Comparison of ENCODE assay signal across 12 mouse cellular contexts in genomic region chr12:70853026-70853425, GRCm38 (mm10). TPM values are rescaled to one million over a fixed set of nuclear protein-coding genes. Genes with fewer than 3 reads are reported as not detected.
DNase-seq lines count a peak whose midpoint lies in the region; ATAC-seq lines count a peak whose summit lies in the region.
"Had no signal": no experiment of that assay in that cellular context is flagged by ENCODE, and none has a peak within 500 bp of the region (broad histone marks: within the 10 kb centered on the region; RNA-seq: fewer than 3 reads in every experiment).

No protein-coding gene starts in this region.

- no peak overlapping the region for H3K4me2 ChIP-seq in liver, embryonic 11.5 days
- H3K4me2 ChIP-seq: forebrain, embryonic 15.5 days had no signal

- peaks cover 42% of the 10 kb centered on the region for H3K4me1 ChIP-seq in heart, embryonic 10.5 days
- peaks cover 5% of the 10 kb centered on the region; the same call in 1 of the 2 replicates for H3K4me1 ChIP-seq in liver, embryonic 11.5 days (replicated peaks; ENCODE audit: control insufficient read depth, insufficient read depth, low read length)
- H3K4me1 ChIP-seq: forebrain, embryonic 15.5 days had no signal

- no peaks in the 10 kb centered on the region; the same call in 1 of the 2 replicates for H3K36me3 ChIP-seq in heart, embryonic 10.5 days
- H3K36me3 ChIP-seq in liver, embryonic 11.5 days (ENCODE audit: control insufficient read depth, insufficient read depth, low read length): no peaks in the 10 kb centered on the region
- H3K36me3 ChIP-seq: forebrain, embryonic 15.5 days had no signal

- 44% methylated on average over 6 of the region's 6 CpGs for WGBS in heart, embryonic 10.5 days
- 50% methylated on average over 6 of the region's 6 CpGs for WGBS in liver, embryonic 11.5 days

- no peak for ATAC-seq in liver, embryonic 11.5 days (replicated peaks; ENCODE audit: low FRiP score)
- ATAC-seq: forebrain, embryonic 15.5 days; midbrain, embryonic 16.5 days had no signal

- no peak overlapping the region for H3K4me3 ChIP-seq in heart, embryonic 10.5 days
- no peak overlapping the region for H3K4me3 ChIP-seq in liver, embryonic 11.5 days (ENCODE audit: low read depth, low read length)
- H3K4me3 ChIP-seq: forebrain, embryonic 15.5 days had no signal

- no peaks in the 10 kb centered on the region for H3K27me3 ChIP-seq in heart, embryonic 10.5 days (ENCODE audit: insufficient read depth, poor library complexity, severe bottlenecking)
- H3K27me3 ChIP-seq in liver, embryonic 11.5 days (replicated peaks; ENCODE audit: control insufficient read depth, insufficient read depth, low read length): no peaks in the 10 kb centered on the region
- H3K27me3 ChIP-seq: forebrain, embryonic 15.5 days had no signal

- H3K9me3 ChIP-seq in heart, embryonic 10.5 days: no peaks in the 10 kb centered on the region
- no peaks in the 10 kb centered on the region for H3K9me3 ChIP-seq in liver, embryonic 11.5 days (ENCODE audit: control insufficient read depth, low read length)
- H3K9me3 ChIP-seq: forebrain, embryonic 15.5 days had no signal

- peak overlapping the region; percentile 52; the same call in 1 of the 2 replicates for H3K27ac ChIP-seq in heart, embryonic 10.5 days
- no peak overlapping the region for H3K27ac ChIP-seq in liver, embryonic 11.5 days (ENCODE audit: low read depth, low read length)
- H3K27ac ChIP-seq: forebrain, embryonic 15.5 days had no signal

- intact Hi-C loops in heart, postnatal 14 days (cut with DNase I): no loop called here
- intact Hi-C loops in left cerebral cortex, postnatal 36 days (cut with DNase I): no loop called here

- peak; percentile 61 for DNase-seq in heart, embryonic 10.5 days (ENCODE audit: low spot score)
- DNase-seq in heart, postnatal 14 days: no peak
- DNase-seq in right cerebral cortex, postnatal 25 days: peak; percentile 54
- no peak for DNase-seq in right cerebral cortex, postnatal 4 days
- peak; percentile 50 to 52 for DNase-seq in left cerebral cortex, postnatal 36 days (ENCODE audit: low spot score in 2 of 2)
- DNase-seq in thymus, postnatal 4 days: peak; percentile 51
- DNase-seq in liver, embryonic 11.5 days (ENCODE audit: low spot score): no peak
- no peak for DNase-seq in cerebellum, adult 8-10 months
- DNase-seq: cerebellum, adult 11-12 months; spleen, adult 18-20 months had no signal

- H3K9ac ChIP-seq in liver, embryonic 11.5 days (ENCODE audit: low read depth, low read length): no peak overlapping the region
- H3K9ac ChIP-seq: forebrain, embryonic 15.5 days had no signal

RNA-seq across cellular contexts. Expression of gene Frmd6, which starts 27.7 kb away (rescaled TPM):
- polyA plus RNA-seq in heart, embryonic 10.5 days (2016; fragmentation: Nextera tagmentation; extraction: Ambion mirVana): 20.1 and 20.4 TPM in 2 replicates
- total RNA-seq in heart, postnatal 14 days (2021): 10 to 100 TPM; 38.3 to 41.1 TPM
- total RNA-seq in left cerebral cortex, postnatal 36 days (2021): 10 to 100 TPM; 37.5 to 42.7 TPM
- polyA plus RNA-seq in liver, embryonic 11.5 days (2014; fragmentation: Nextera tagmentation; extraction: Ambion mirVana): 9.7 and 9.9 TPM in 2 replicates

Comparison
In these comparisons a context has a peak if more than half of its experiments do, and no peak if none do; other contexts are left out.
1. DNase-seq: peak in heart, embryonic 10.5 days (single experiment), right cerebral cortex, postnatal 25 days (single experiment), left cerebral cortex, postnatal 36 days (2 of 2) and thymus, postnatal 4 days (single experiment); none in heart, postnatal 14 days (0 of 2), right cerebral cortex, postnatal 4 days (single experiment), liver, embryonic 11.5 days (single experiment) and cerebellum, adult 8-10 months (single experiment).